Mouse (Mus musculus): Measurements from ENCODE around the gene Dgat2. TPM values are rescaled to one million over a fixed set of nuclear protein-coding genes. Genes with fewer than 3 reads are reported as not detected.
A peak's percentile ranks its signal among the peaks of the same experiment; 100 is the strongest.

The Dgat2 gene
- total and polyA plus RNA-seq, 3 experiments = 1.6 to 2.8 (median 1.7) TPM

DNA sequence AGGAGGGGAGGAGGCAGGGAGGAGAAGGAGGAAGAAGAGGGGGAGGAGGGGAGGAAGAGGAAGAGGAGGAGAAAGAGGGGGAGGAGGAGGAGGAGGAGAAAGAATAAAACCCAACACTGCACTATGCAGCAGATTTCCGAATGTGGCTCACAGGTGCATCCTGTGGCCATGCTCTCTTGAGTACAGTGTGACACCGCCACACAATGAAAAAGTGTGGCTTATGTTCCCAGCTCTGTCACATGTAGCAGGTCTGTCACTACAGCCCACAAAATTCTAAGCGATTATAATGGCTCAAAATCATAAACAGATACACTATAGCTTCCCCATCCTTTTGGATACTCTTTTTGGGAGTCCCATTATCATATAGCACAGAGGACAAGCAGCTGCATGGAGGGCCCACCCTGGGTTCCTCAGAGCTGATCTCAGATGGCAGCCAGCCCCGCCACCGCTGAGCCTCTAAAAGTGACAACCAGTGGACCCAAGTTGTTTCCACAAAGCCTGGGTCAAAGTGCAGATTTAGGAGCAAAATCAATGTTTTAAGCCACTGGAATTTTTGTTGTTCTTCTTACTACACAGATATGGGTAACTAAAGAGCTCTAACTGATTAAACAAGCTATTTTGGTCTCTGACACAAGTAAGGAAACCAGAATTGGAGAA is 61.5 kb downstream of the Dgat2 start:
- Histone ChIP-seq H3K4me1 (ENCODE audit: control insufficient read depth in 1 of 2, insufficient read depth in 2 of 2) (peaks cover 8 to 95% of the 10 kb centered on the region in 2 experiments), H3K9me3 (replicated peaks; ENCODE audit: low read length) (peaks cover 12% of the 10 kb centered on the region), H3K9ac (ENCODE audit: insufficient read depth, low read depth) (no peak overlapping the region), H3K79me2 (replicated peaks; ENCODE audit: control insufficient read depth, extremely low read depth, insufficient read depth, poor library complexity, severe bottlenecking) (peaks cover 4% of the 10 kb centered on the region; the same call in 1 of the 2 replicates), H3K36me3 (replicated peaks in 1 of 2; ENCODE audit: control insufficient read depth in 1 of 2, insufficient read depth in 1 of 2, low read length in 1 of 2) (peaks cover 0 to 50% of the 10 kb centered on the region in 2 experiments), H3K27me3 (replicated peaks) (no peaks in the 10 kb centered on the region), H3K27ac (ENCODE audit: insufficient read depth, low read depth) (peak overlapping the region; percentile 46; the same call in 1 of the 2 replicates), H3K4me3 (replicated peaks in 1 of 3; ENCODE audit: low read depth in 2 of 3, low read length in 2 of 3, poor library complexity in 1 of 3) (no peak overlapping the region), H3K4me2 (ENCODE audit: insufficient read depth, low read depth, poor library complexity, severe bottlenecking) (peak overlapping the region; percentile 51; the same call in 1 of the 2 replicates)
- DNase-seq (ENCODE audit: extremely low read depth) = peak; percentile 76
- dilution Hi-C loops (cut with MboI; ENCODE audit: extremely low pct_ligation_motif_present, extremely low pct_unique_long_range_greater_than_20kb, low sequenced_read_pairs) (no loop called here), in situ Hi-C loops (cut with MboI; ENCODE audit: low pct_ligation_motif_present, low pct_unique_long_range_greater_than_20kb, low sequenced_read_pairs) (no loop called here)
- peak; percentile 79 for TF ChIP-seq EP300 (IDR thresholded peaks at IDR 0.05; ENCODE audit: low read length)
- no peak for TF ChIP-seq KAT2A (IDR thresholded peaks at IDR 0.05; ENCODE audit: insufficient replicate concordance, low read length)
- peak; percentile 68 for TF ChIP-seq BHLHE40 (IDR thresholded peaks at IDR 0.05; ENCODE audit: low read depth, low read length)
- TF ChIP-seq ETS1 (conservative IDR thresholded peaks at IDR 0.05; ENCODE audit: low read depth, low read length) = peak; percentile 59
- TF ChIP-seq PAX5 (IDR thresholded peaks at IDR 0.05; ENCODE audit: low read length) = no peak
- TF ChIP-seq MAFK (IDR thresholded peaks at IDR 0.05; ENCODE audit: insufficient replicate concordance, low read length) = 0 out of 2 replicates have a peak, but pooled peaks have one; percentile 5
- TF ChIP-seq MAX (IDR thresholded peaks at IDR 0.05; ENCODE audit: low read length) = no peak; the same call in 1 of the 2 replicates
- TF ChIP-seq NRF1 (IDR thresholded peaks at IDR 0.05; ENCODE audit: low read depth, low read length) = no peak
- TF ChIP-seq SIN3A (IDR thresholded peaks at IDR 0.05; ENCODE audit: low read length) = no peak
- 0 out of 2 replicates have a peak, but pooled peaks have one; percentile 45 for TF ChIP-seq MAZ (IDR thresholded peaks at IDR 0.05; ENCODE audit: low read depth, low read length)
- no peak for TF ChIP-seq USF2 (conservative IDR thresholded peaks at IDR 0.05; ENCODE audit: low read depth, low read length)
- no peak for TF ChIP-seq GABPA (IDR thresholded peaks at IDR 0.05; ENCODE audit: insufficient replicate concordance, low read depth, low read length)
- no peak for TF ChIP-seq USF1 (IDR thresholded peaks at IDR 0.05; ENCODE audit: low read depth, low read length)
- no peak for TF ChIP-seq JUN (IDR thresholded peaks at IDR 0.05; ENCODE audit: insufficient read depth, low read depth, low read length)
- TF ChIP-seq POLR2AphosphoS2 (IDR thresholded peaks at IDR 0.05; ENCODE audit: low read depth, low read length) = no peak
- TF ChIP-seq JUND (conservative IDR thresholded peaks at IDR 0.05; ENCODE audit: low read depth, low read length) = no peak
- 0 out of 2 replicates have a peak, but pooled peaks have one; percentile 34 for TF ChIP-seq ZNF384 (IDR thresholded peaks at IDR 0.05; ENCODE audit: low read depth, low read length)
- TF ChIP-seq HCFC1 (IDR thresholded peaks at IDR 0.05; ENCODE audit: low read depth, low read length) = no peak
- no peak for TF ChIP-seq E2F4 (IDR thresholded peaks at IDR 0.05; ENCODE audit: insufficient replicate concordance, low read depth, low read length)
- no peak for TF ChIP-seq UBTF (IDR thresholded peaks at IDR 0.05; ENCODE audit: low read depth, low read length)
- TF ChIP-seq TBP (conservative IDR thresholded peaks at IDR 0.05; ENCODE audit: low read depth, low read length) = no peak
- no peak for TF ChIP-seq CHD1 (IDR thresholded peaks at IDR 0.05; ENCODE audit: low read depth, low read length)
- no peak for TF ChIP-seq ELF1 (IDR thresholded peaks at IDR 0.05; ENCODE audit: low read depth, low read length)
- TF ChIP-seq MEF2A (IDR thresholded peaks at IDR 0.05; ENCODE audit: borderline replicate concordance, low read depth, low read length) = peak; percentile 68
- no peak for TF ChIP-seq CTCF (conservative IDR thresholded peaks at IDR 0.05 in 1 of 2, IDR thresholded peaks at IDR 0.05 in 1 of 2; ENCODE audit: low read depth in 2 of 2, low read length in 2 of 2)
- TF ChIP-seq RCOR1 (conservative IDR thresholded peaks at IDR 0.05; ENCODE audit: low read depth, low read length) = no peak
- TF ChIP-seq MYC (IDR thresholded peaks at IDR 0.05; ENCODE audit: low read depth, low read length) = peak; percentile 78; the same call in 1 of the 2 replicates
- peak; percentile 60 for TF ChIP-seq CHD2 (IDR thresholded peaks at IDR 0.05; ENCODE audit: low read length)
- no peak for TF ChIP-seq MXI1 (IDR thresholded peaks at IDR 0.05; ENCODE audit: low read depth, low read length)
- no peak for TF ChIP-seq ZKSCAN1 (IDR thresholded peaks at IDR 0.05; ENCODE audit: borderline replicate concordance, low read depth, low read length)
- TF ChIP-seq TCF12 (IDR thresholded peaks at IDR 0.05; ENCODE audit: low read depth, low read length) = peak; percentile 87
- TF ChIP-seq RAD21 (IDR thresholded peaks at IDR 0.05; ENCODE audit: low read depth, low read length) = no peak

All from CH12.LX (cell line).